Mouse (Mus musculus): Measurements from ENCODE around the gene Myo9b. TPM values are rescaled to one million over a fixed set of nuclear protein-coding genes. Genes with fewer than 3 reads are reported as not detected.
A peak's percentile ranks its signal among the peaks of the same experiment; 100 is the strongest.

Gene Myo9b
- polyA plus RNA-seq, 1 experiment from 2014 or later, result 15.5 TPM

DNA sequence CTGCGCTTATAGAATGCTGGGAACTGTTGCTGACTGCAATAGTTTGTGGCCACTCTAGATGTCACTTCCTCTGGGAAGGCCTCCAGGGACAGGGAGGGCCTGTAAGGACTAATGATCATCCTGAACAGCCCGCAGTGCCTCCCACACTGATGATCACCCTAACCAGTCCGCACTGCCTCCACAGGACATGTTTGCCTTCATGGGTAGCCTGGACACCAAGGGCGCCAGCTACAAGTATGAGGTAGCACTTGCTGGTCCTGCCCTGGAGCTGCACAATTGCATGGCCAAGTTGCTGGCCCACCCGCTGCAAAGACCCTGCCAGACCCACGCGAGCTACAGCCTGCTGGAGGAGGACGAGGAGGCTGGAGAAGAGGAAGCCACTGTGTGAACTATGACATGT is 131.5 kb downstream of the Myo9b start:
- 91% methylated on average over 8 of the region's 8 CpGs for WGBS

DNA sequence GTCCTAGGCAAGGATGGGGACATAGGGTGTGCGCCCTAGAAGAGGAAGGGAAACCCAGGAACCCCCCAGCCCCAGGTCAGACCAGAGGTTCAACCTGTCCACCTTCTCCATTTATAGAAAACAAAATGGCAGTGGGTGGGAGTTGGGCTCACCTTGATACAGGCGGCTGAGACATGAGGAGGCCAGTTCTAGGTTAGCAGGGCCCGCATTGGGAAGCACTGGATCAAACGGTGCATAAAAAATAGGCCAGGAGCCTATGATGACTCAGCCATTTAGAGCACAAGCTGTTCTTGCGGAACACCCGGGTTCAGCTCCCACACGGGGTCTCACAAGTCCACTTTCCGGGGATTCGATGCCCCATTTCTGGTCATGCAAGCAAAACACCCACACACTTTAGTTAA is 132.4 kb downstream of the Myo9b start:
- Histone ChIP-seq H3K36me3 (ENCODE audit: control insufficient read depth, insufficient read depth, low read length) (no peaks in the 10 kb centered on the region), H3K27me3 (ENCODE audit: control insufficient read depth, insufficient read depth, low read depth, low read length) (no peaks in the 10 kb centered on the region), H3K27ac (ENCODE audit: low read length) (no peak overlapping the region), H3K9me3 (replicated peaks; ENCODE audit: control insufficient read depth, low read length, poor library complexity, severe bottlenecking) (no peaks in the 10 kb centered on the region), H3K9ac (ENCODE audit: low read depth, low read length) (no peak overlapping the region), H3K4me3 (ENCODE audit: low read depth, low read length) (no peak overlapping the region), H3K4me1 (ENCODE audit: control insufficient read depth, insufficient read depth, low read length) (peaks cover 13% of the 10 kb centered on the region; the same call in 1 of the 2 replicates), H3K4me2 (ENCODE audit: low read length) (no peak overlapping the region; the same call in 1 of the 2 replicates)
- no peak for ATAC-seq
- WGBS, result 91% methylated on average over 9 of the region's 9 CpGs

More for the DNA sequence above, 131.5 kb downstream of the Myo9b start:
- no peak overlapping the region for H3K9ac ChIP-seq (ENCODE audit: low read depth, low read length)
- no peak overlapping the region for H3K27ac ChIP-seq (ENCODE audit: low read length)
- H3K4me3 ChIP-seq (ENCODE audit: low read depth, low read length), result no peak overlapping the region
- H3K4me2 ChIP-seq (ENCODE audit: low read length), result no peak overlapping the region
- peaks cover 4% of the 10 kb centered on the region; the same call in 1 of the 2 replicates for H3K36me3 ChIP-seq (ENCODE audit: control insufficient read depth, insufficient read depth, low read length)
- no peak for ATAC-seq
- peaks cover 13% of the 10 kb centered on the region; the same call in 1 of the 2 replicates for H3K4me1 ChIP-seq (ENCODE audit: control insufficient read depth, insufficient read depth, low read length)
- no peaks in the 10 kb centered on the region for H3K27me3 ChIP-seq (ENCODE audit: control insufficient read depth, insufficient read depth, low read depth, low read length)
- no peaks in the 10 kb centered on the region for H3K9me3 ChIP-seq (replicated peaks; ENCODE audit: control insufficient read depth, low read length, poor library complexity, severe bottlenecking)

DNA sequence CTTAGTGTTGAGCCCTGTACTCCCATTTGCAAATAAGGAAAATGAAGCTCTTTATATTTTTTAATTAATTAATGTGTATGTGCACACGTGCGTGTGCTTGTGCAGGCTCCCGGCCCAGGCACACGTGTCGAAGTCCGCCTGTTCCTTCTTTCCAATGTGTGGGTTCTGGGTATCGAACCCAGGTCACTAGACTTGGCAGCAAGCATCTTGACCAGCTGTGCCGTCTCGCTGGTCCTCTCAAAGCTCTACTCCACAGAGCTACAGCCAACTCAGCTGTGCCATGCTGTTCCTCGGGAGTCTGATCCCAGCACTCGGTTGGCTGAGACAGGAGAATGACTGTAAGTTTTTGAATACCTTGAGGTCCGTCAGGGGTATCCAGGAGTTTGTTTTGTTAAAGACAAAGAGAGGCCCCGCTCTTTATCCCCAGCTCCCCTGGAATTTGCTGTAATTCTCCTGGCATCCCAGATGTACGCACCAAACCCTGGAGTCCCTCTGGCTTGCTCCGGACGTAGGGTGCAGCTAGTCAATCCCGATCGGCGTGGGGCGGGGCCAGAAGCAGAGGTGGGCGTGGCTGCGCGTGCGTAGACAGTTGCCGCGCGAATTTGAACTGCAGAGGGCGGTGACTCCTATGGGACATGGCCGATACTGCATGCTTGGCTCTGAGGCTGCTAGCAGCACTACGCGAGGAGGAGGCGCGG is 133.0 kb downstream of the Myo9b start, which contains the start of gene Ankle1:
Gene Ankle1 (plus strand): TSS at position 610 of the 698 bp plus-strand sequence.
- H3K27ac ChIP-seq (ENCODE audit: low read length), result 0 out of 2 replicates have a peak within 1 kb of the TSS, but pooled peaks have one; percentile 17
- no peaks in the 10 kb centered on the region for H3K27me3 ChIP-seq (ENCODE audit: control insufficient read depth, insufficient read depth, low read depth, low read length)
- 17% methylated on average over 33 of the region's 33 CpGs for WGBS
- H3K4me1 ChIP-seq (ENCODE audit: control insufficient read depth, insufficient read depth, low read length), result peaks cover 13% of the 10 kb centered on the region; the same call in 1 of the 2 replicates
- no peaks in the 10 kb centered on the region for H3K36me3 ChIP-seq (ENCODE audit: control insufficient read depth, insufficient read depth, low read length)
- peak; percentile 90 for ATAC-seq
- H3K9ac ChIP-seq (ENCODE audit: low read depth, low read length), result peak within 1 kb of the TSS; percentile 52
- no peaks in the 10 kb centered on the region for H3K9me3 ChIP-seq (replicated peaks; ENCODE audit: control insufficient read depth, low read length, poor library complexity, severe bottlenecking)
- H3K4me3 ChIP-seq (ENCODE audit: low read depth, low read length), result peak within 1 kb of the TSS; percentile 47
- peak within 1 kb of the TSS; percentile 97 for H3K4me2 ChIP-seq (ENCODE audit: low read length)

DNA sequence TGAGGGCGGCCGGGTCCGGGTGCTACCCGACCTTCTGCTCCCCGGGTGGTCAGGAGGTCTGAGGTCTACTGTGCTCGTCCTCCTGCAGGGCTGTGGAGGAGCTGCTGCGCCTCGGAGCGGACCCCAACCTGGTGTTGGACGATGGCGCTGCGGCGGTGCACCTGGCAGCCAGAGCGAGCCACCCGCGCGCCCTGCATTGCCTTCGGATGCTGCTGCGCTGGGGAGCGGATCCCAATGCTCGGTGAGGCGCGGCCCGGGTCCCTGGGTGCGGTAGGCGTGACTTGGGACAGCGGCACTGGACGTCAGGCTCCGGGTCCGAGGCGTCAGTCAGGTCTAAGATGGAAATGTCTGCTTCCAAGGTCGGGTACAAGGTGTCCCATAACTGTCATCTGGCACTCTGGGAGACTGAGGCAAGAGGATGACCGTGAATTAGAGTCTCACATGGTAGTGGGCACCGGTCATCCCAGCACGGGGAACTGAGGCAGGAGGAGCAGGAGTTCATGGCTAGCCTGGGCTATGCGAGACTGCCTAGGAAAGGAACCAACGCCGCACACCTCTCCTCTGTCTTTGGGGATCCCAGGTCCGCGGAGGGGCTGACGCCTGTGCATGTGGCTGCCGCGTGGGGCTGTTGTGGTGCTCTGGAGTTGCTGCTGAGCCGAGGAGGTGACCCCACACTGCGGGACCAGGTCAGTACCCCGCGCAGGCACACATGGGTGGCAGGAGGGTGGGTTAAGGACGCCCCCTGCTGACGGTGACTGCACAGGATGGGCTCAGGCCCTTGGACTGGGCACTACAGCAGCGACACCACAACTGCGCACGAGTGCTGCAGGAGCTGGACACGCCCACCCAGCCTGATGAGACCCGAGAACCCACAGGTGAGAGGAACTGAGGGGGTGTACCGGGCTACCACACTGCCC is 133.8 kb downstream of the Myo9b start:
- under 1% methylated on average over 55 of the region's 55 CpGs for WGBS
- H3K9ac ChIP-seq (ENCODE audit: low read depth, low read length), result peak overlapping the region; percentile 46
- H3K27me3 ChIP-seq (ENCODE audit: control insufficient read depth, insufficient read depth, low read depth, low read length), result no peaks in the 10 kb centered on the region
- peak; percentile 43; the same call in 1 of the 2 replicates for ATAC-seq
- H3K4me3 ChIP-seq (ENCODE audit: low read depth, low read length), result peak overlapping the region; percentile 47
- H3K4me2 ChIP-seq (ENCODE audit: low read length), result peak overlapping the region; percentile 97
- H3K36me3 ChIP-seq (ENCODE audit: control insufficient read depth, insufficient read depth, low read length), result no peaks in the 10 kb centered on the region
- no peak overlapping the region for H3K27ac ChIP-seq (ENCODE audit: low read length)
- no peaks in the 10 kb centered on the region for H3K9me3 ChIP-seq (replicated peaks; ENCODE audit: control insufficient read depth, low read length, poor library complexity, severe bottlenecking)
- H3K4me1 ChIP-seq (ENCODE audit: control insufficient read depth, insufficient read depth, low read length), result peaks cover 13% of the 10 kb centered on the region; the same call in 1 of the 2 replicates

DNA sequence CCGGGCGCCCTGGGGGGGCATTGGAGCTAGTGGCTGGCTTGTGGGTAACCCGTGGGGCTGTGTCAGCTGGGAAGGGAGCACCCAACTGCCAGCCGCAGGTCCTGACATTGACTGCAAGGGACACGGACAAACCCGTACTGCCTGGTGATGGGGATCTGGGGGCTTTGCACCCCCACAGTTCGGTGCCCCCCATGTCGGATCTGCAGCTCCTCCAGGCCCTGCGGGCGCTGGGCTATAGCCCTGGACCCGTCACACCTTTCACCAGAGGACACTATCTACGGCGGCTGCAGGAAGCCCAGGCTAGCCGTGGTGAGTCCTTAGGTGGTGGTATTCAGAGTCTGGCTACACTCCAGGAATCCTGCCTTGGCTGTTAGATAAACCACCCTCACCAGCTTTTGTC is 134.9 kb downstream of the Myo9b start:
- H3K4me2 ChIP-seq (ENCODE audit: low read length), result no peak overlapping the region
- H3K27ac ChIP-seq (ENCODE audit: low read length), result no peak overlapping the region
- WGBS, result 90% methylated on average over 14 of the region's 14 CpGs
- H3K4me1 ChIP-seq (ENCODE audit: control insufficient read depth, insufficient read depth, low read length), result peaks cover 13% of the 10 kb centered on the region; the same call in 1 of the 2 replicates
- H3K4me3 ChIP-seq (ENCODE audit: low read depth, low read length), result no peak overlapping the region
- ATAC-seq, result no peak
- H3K9ac ChIP-seq (ENCODE audit: low read depth, low read length), result no peak overlapping the region
- H3K36me3 ChIP-seq (ENCODE audit: control insufficient read depth, insufficient read depth, low read length), result no peaks in the 10 kb centered on the region
- H3K9me3 ChIP-seq (replicated peaks; ENCODE audit: control insufficient read depth, low read length, poor library complexity, severe bottlenecking), result no peaks in the 10 kb centered on the region
- H3K27me3 ChIP-seq (ENCODE audit: control insufficient read depth, insufficient read depth, low read depth, low read length), result no peaks in the 10 kb centered on the region

DNA sequence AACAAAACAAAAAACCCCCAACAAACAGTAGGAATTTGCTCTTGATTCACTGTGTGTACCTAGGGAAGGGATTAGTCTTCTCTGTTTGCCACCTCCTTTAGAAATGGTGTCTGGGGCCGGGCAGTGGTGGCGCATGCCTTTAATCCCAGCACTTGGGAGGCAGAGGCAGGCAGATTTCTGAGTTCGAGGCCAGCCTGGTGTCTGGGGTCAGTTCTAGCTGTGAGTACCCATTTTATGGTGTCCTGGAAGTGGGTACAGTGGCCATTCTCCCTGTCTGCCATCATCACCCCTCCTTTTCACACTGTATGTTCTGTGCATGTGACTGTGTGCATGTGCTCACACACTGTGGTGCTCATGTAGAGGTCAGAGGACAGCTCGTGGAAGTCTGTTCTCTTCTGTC is 135.7 kb downstream of the Myo9b start:
- H3K4me2 ChIP-seq (ENCODE audit: low read length), result no peak overlapping the region
- no peak for ATAC-seq
- no peak overlapping the region for H3K4me3 ChIP-seq (ENCODE audit: low read depth, low read length)
- H3K9ac ChIP-seq (ENCODE audit: low read depth, low read length), result no peak overlapping the region
- no peak overlapping the region for H3K27ac ChIP-seq (ENCODE audit: low read length)
- no peaks in the 10 kb centered on the region for H3K9me3 ChIP-seq (replicated peaks; ENCODE audit: control insufficient read depth, low read length, poor library complexity, severe bottlenecking)
- no peaks in the 10 kb centered on the region for H3K27me3 ChIP-seq (ENCODE audit: control insufficient read depth, insufficient read depth, low read depth, low read length)
- peaks cover 13% of the 10 kb centered on the region; the same call in 1 of the 2 replicates for H3K4me1 ChIP-seq (ENCODE audit: control insufficient read depth, insufficient read depth, low read length)
- H3K36me3 ChIP-seq (ENCODE audit: control insufficient read depth, insufficient read depth, low read length), result no peaks in the 10 kb centered on the region
- 96% methylated on average over 4 of the region's 4 CpGs for WGBS

Other genes starting within 250 kb of the Myo9b start
- gene Haus8, start 220 bp downstream of the Myo9b start, polyA plus RNA-seq (2015; fragmentation: Nextera tagmentation; extraction: Ambion mirVana), result 65.7 and 67.9 TPM in 2 replicates
- 117 and 123 TPM in 2 replicates for gene Use1, start 94.1 kb downstream of the Myo9b start, polyA plus RNA-seq (2015; fragmentation: Nextera tagmentation; extraction: Ambion mirVana)
- gene Ocel1, start 98.6 kb downstream of the Myo9b start, polyA plus RNA-seq (2015; fragmentation: Nextera tagmentation; extraction: Ambion mirVana), result 5.1 and 5.3 TPM in 2 replicates
- gene Nr2f6, start 109.2 kb downstream of the Myo9b start, polyA plus RNA-seq (2015; fragmentation: Nextera tagmentation; extraction: Ambion mirVana), result 19.8 and 20.1 TPM in 2 replicates
- gene Ushbp1, start 123.1 kb downstream of the Myo9b start, polyA plus RNA-seq (2015; fragmentation: Nextera tagmentation; extraction: Ambion mirVana), result 7.4 and 8.1 TPM in 2 replicates
- 89.8 and 91.0 TPM in 2 replicates for gene Babam1, start 124.1 kb downstream of the Myo9b start, polyA plus RNA-seq (2015; fragmentation: Nextera tagmentation; extraction: Ambion mirVana)
- gene Ankle1, start 133.3 kb downstream of the Myo9b start, polyA plus RNA-seq (2015; fragmentation: Nextera tagmentation; extraction: Ambion mirVana), result 4.0 and 5.1 TPM in 2 replicates
- 176 TPM in 2 replicates for gene Abhd8, start 190.9 kb downstream of the Myo9b start, polyA plus RNA-seq (2015; fragmentation: Nextera tagmentation; extraction: Ambion mirVana)
- gene Mrpl34, start 192.2 kb downstream of the Myo9b start, polyA plus RNA-seq (2015; fragmentation: Nextera tagmentation; extraction: Ambion mirVana), result 182 and 191 TPM in 2 replicates
- gene Dda1, start 196.5 kb downstream of the Myo9b start, polyA plus RNA-seq (2015; fragmentation: Nextera tagmentation; extraction: Ambion mirVana), result 224 and 231 TPM in 2 replicates
- 4.0 and 5.9 TPM in 2 replicates for gene Ano8, start 213.2 kb downstream of the Myo9b start, polyA plus RNA-seq (2015; fragmentation: Nextera tagmentation; extraction: Ambion mirVana)
- 11.8 and 12.5 TPM in 2 replicates for gene Gtpbp3, start 215.4 kb downstream of the Myo9b start, polyA plus RNA-seq (2015; fragmentation: Nextera tagmentation; extraction: Ambion mirVana)
- 5.7 and 6.5 TPM in 2 replicates for gene Plvap, start 239.0 kb downstream of the Myo9b start, polyA plus RNA-seq (2015; fragmentation: Nextera tagmentation; extraction: Ambion mirVana)